Mouse (Mus musculus) liver, embryonic 16.5 days (tissue): Measurements from ENCODE around the gene Zfp579. TPM values are rescaled to one million over a fixed set of nuclear protein-coding genes. Genes with fewer than 3 reads are reported as not detected.

ENCODE experiments used
- ATAC-seq: fragments of 200-750 bp; cut with Nextera tagmentation; 2 replicates; pipeline ENCODE4 v1.8.0; 2017; ENCODE audit warnings: low read depth, mild to moderate bottlenecking, moderate number of reproducible peaks, moderate library complexity
- H3K27ac ChIP-seq: fragments of 300-500 bp; sonication (generic); 2 replicates; pipeline ENCODE4 v1.5.1; 2014; ENCODE audit warnings: mild to moderate bottlenecking, low read length
- H3K27me3 ChIP-seq: fragments of 300-500 bp; sonication (generic); 2 replicates; pipeline ENCODE4 v1.6.1; 2014; ENCODE audit warnings: low read depth, low read length, mixed read lengths; ENCODE audit not compliant: control insufficient read depth, insufficient read depth
- H3K36me3 ChIP-seq: fragments of 300-500 bp; sonication (generic); 2 replicates; pipeline ENCODE4 v1.6.1; 2014; ENCODE audit warnings: mild to moderate bottlenecking; ENCODE audit not compliant: control insufficient read depth, insufficient read depth
- H3K4me1 ChIP-seq: fragments of 300-500 bp; sonication (generic); 2 replicates; pipeline ENCODE4 v1.6.1; 2014; ENCODE audit warnings: low read depth, low read length, mixed read lengths; ENCODE audit not compliant: control insufficient read depth
- H3K4me2 ChIP-seq: fragments of 300-500 bp; sonication (generic); 2 replicates; pipeline ENCODE4 v1.6.1; 2014; ENCODE audit warnings: low read depth, low read length, mixed read lengths
- H3K4me3 ChIP-seq: fragments of 300-500 bp; sonication (generic); 2 replicates; pipeline ENCODE4 v1.5.1; 2014; ENCODE audit warnings: low read depth, mild to moderate bottlenecking, low read length
- H3K9ac ChIP-seq: fragments of 300-500 bp; sonication (generic); 2 replicates; pipeline ENCODE4 v1.6.1; 2014; ENCODE audit warnings: low read depth, low read length
- H3K9me3 ChIP-seq: fragments of 300-500 bp; sonication (generic); replicated peaks from 2 replicates; pipeline ENCODE4 v1.6.1; 2016; ENCODE audit warnings: low read length; ENCODE audit not compliant: control insufficient read depth
- WGBS: fragments of 180-500 bp; shearing (Covaris S2); extraction: QIAGEN DNeasy Blood & Tissue Kit; methylation state at CpG from one replicate; pipeline ENCODE4 v1.1.7; 2014; ENCODE audit not compliant: insufficient replicate concordance; 5-methylcytosine and 5-hydroxymethylcytosine counted together
- polyA plus RNA-seq: library from polyadenylated mRNA; unstranded; fragments of >200 nt; fragmentation: Nextera tagmentation; extraction: Ambion mirVana; gene quantifications from 2 replicates; pipeline ENCODE4 v1.2.1, GENCODE M21; 2015

The Zfp579 gene
- polyA plus RNA-seq: 3.6 and 4.5 TPM in 2 replicates

GRCm38 (mm10) chr7:4996003-4996895, at the start of gene Zfp579:
TSS of gene Zfp579 (minus strand) at chr7:4996158.
- ATAC-seq: peak; percentile 73
- Histone ChIP-seq H3K4me2 (peak within 1 kb of the TSS; percentile 56), H3K9me3 (no peaks in the 10 kb centered on the region), H3K4me3 (peak within 1 kb of the TSS; percentile 63), H3K27ac (no peak within 1 kb of the TSS; the same call in 1 of the 2 replicates), H3K4me1 (no peaks in the 10 kb centered on the region; the same call in 1 of the 2 replicates), H3K36me3 (0 out of 2 replicates have a peak, but pooled peaks cover 3% of the 10 kb centered on the region), H3K27me3 (peaks cover 20% of the 10 kb centered on the region), H3K9ac (peak within 1 kb of the TSS; percentile 58)
- WGBS: 12% methylated on average over 12 of the region's 26 CpGs

- Histone ChIP-seq H3K9ac (no peak overlapping the region), H3K27me3 (peaks cover 14% of the 10 kb centered on the region), H3K4me2 (no peak overlapping the region), H3K4me3 (no peak overlapping the region), H3K27ac (no peak overlapping the region), H3K4me1 (no peaks in the 10 kb centered on the region), H3K9me3 (no peaks in the 10 kb centered on the region), H3K36me3 (no peaks in the 10 kb centered on the region)
- 25% methylated on average over 2 of the region's 2 CpGs for WGBS
- no peak for ATAC-seq
Observed at GRCm38 (mm10) chr7:5044981-5045380, 49.0 kb upstream of the Zfp579 start.

GRCm38 (mm10) chr7:5038940-5039339, 43.0 kb upstream of the Zfp579 start:
- H3K36me3 ChIP-seq: no peaks in the 10 kb centered on the region
- ATAC-seq: no peak
- H3K4me2 ChIP-seq: peak overlapping the region; percentile 78
- H3K4me3 ChIP-seq: peak overlapping the region; percentile 88
- H3K27me3 ChIP-seq: no peaks in the 10 kb centered on the region
- WGBS: 22% methylated on average over 5 of the region's 5 CpGs
- H3K4me1 ChIP-seq: peaks cover 14% of the 10 kb centered on the region
- peak overlapping the region; percentile 95 for H3K27ac ChIP-seq
- H3K9me3 ChIP-seq: no peaks in the 10 kb centered on the region
- peak overlapping the region; percentile 88 for H3K9ac ChIP-seq

DNA sequence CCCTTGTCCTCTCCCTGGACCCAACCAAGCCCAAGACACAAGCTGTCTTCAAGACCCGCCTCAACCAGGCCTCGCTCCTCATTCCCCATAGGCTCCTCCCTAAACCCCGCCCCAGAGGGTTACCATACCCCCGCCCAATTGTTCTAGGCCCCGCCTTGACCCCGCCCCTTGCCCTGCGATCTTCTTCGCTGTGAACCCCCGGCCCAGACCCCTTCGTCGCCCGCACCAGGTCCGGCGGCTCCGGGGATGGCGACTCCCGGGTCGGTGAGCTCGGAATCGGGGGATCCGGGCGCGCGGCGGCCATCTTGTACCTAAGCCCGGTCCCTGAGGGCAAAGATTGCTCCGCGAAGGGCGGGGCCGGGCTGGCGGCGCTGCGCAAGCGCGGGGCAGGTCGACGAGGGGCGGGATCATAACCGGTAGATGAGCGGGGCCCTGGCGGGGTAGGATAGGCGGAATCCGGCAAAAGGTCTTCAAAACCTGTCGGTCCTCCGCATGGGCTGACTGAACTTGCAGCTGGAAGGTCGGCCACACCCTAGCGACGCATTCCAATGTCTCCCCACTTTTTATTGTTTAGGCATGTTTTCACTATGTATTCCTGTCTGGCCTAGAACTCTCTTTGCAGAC, 42.3 kb upstream of the Zfp579 start, which contains the start of gene Zfp784:
Gene Zfp784, minus strand, starts transcription at position 338 of the 624 bp plus-strand sequence.
- peaks cover 14% of the 10 kb centered on the region for H3K4me1 ChIP-seq
- H3K27ac ChIP-seq: peak within 1 kb of the TSS; percentile 95
- ATAC-seq: peak; percentile 99
- H3K4me3 ChIP-seq: peak within 1 kb of the TSS; percentile 88
- peak within 1 kb of the TSS; percentile 88 for H3K9ac ChIP-seq
- H3K4me2 ChIP-seq: peak within 1 kb of the TSS; percentile 78
- no peaks in the 10 kb centered on the region for H3K36me3 ChIP-seq
- WGBS: under 1% methylated on average over 48 of the region's 48 CpGs
- no peaks in the 10 kb centered on the region for H3K27me3 ChIP-seq
- H3K9me3 ChIP-seq: no peaks in the 10 kb centered on the region

DNA sequence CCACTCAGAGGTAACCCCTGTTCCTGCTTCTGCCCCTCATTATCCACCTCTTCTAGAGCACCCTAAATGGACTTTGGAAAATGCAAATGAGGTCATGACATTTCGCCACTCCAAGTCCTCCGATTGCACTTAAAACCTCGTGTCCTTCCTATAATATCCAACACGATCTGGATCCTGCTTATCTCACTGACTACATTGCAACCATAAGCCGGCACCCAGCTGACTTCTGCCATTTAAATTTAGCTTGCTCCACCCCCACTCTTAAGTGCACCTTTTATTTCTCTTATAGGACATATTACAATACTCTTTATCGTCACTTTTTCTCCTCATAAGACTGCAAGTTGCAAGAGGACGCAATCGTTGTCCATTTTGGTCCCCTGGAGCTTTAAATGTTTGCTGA, 41.5 kb upstream of the Zfp579 start:
- Histone ChIP-seq H3K4me3 (peak overlapping the region; percentile 88), H3K27me3 (no peaks in the 10 kb centered on the region), H3K4me1 (peaks cover 14% of the 10 kb centered on the region), H3K4me2 (peak overlapping the region; percentile 78), H3K36me3 (peaks cover 3% of the 10 kb centered on the region; the same call in 1 of the 2 replicates), H3K27ac (peak overlapping the region; percentile 95; the same call in 1 of the 2 replicates), H3K9me3 (no peaks in the 10 kb centered on the region), H3K9ac (no peak overlapping the region)
- 59% methylated on average over 8 of the region's 8 CpGs for WGBS
- ATAC-seq: no peak

DNA sequence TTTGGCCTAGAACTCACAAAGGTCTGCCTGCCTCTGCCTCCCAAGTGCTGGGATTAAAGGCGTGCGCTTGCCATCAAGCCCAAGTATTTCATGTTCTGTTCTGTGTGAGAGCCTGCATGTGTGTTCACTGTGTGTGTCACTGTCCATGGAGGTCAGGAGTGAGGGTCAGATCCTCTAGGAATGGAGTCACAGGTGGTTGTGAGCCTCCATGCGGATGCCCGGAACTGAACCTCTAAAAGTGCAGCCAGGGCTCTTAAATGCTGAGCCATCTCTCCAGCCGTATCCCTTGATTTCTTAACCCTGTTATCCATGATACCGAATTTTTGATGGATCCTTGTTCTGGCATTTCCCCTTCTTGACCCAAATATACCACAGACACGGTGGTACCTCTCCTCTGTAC, 41.1 kb upstream of the Zfp579 start:
- H3K27ac ChIP-seq: no peak overlapping the region
- H3K9me3 ChIP-seq: no peaks in the 10 kb centered on the region
- H3K4me2 ChIP-seq: no peak overlapping the region
- no peaks in the 10 kb centered on the region for H3K27me3 ChIP-seq
- H3K9ac ChIP-seq: no peak overlapping the region
- no peak overlapping the region for H3K4me3 ChIP-seq
- H3K36me3 ChIP-seq: peaks cover 6% of the 10 kb centered on the region
- ATAC-seq: no peak
- WGBS: 83% methylated on average over 7 of the region's 7 CpGs
- H3K4me1 ChIP-seq: peaks cover 14% of the 10 kb centered on the region

GRCm38 (mm10) chr7:5036136-5036535, 40.2 kb upstream of the Zfp579 start:
- no peak overlapping the region for H3K27ac ChIP-seq
- peaks cover 15% of the 10 kb centered on the region for H3K36me3 ChIP-seq
- 81% methylated on average over 9 of the region's 9 CpGs for WGBS
- no peaks in the 10 kb centered on the region for H3K27me3 ChIP-seq
- no peak overlapping the region for H3K4me2 ChIP-seq
- H3K9ac ChIP-seq: no peak overlapping the region
- H3K4me1 ChIP-seq: peaks cover 14% of the 10 kb centered on the region
- H3K9me3 ChIP-seq: peaks cover 7% of the 10 kb centered on the region
- no peak overlapping the region for H3K4me3 ChIP-seq
- no peak for ATAC-seq

GRCm38 (mm10) chr7:5035628-5036027, 39.7 kb upstream of the Zfp579 start:
- ATAC-seq: no peak
- H3K9me3 ChIP-seq: peaks cover 12% of the 10 kb centered on the region
- H3K9ac ChIP-seq: no peak overlapping the region
- peaks cover 14% of the 10 kb centered on the region for H3K4me1 ChIP-seq
- H3K36me3 ChIP-seq: peaks cover 20% of the 10 kb centered on the region
- no peak overlapping the region for H3K4me3 ChIP-seq
- no peak overlapping the region for H3K27ac ChIP-seq
- no peaks in the 10 kb centered on the region for H3K27me3 ChIP-seq
- 90% methylated on average over 17 of the region's 17 CpGs for WGBS
- no peak overlapping the region for H3K4me2 ChIP-seq

DNA sequence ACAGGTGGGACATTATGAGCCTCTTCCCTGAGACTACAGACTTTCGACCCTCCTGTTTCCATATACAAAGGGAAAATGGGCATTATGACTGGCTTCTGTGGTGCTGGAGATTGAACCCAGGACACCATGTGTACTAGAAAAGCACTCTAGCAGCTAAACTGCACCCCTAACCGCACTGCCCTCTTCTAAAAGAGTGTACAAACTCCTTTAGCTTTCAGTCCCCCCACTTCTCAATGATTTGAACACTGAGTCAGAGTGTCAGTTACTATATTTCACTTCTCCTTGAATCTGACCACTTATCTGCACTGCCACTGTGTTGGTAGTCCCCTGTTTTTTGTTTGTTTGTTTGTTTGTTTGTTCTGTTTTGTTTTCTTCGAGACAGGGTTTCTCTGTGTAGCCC, 37.9 kb upstream of the Zfp579 start, which contains the start of gene 4632433K11Rik:
Gene 4632433K11Rik, plus strand, starts transcription at position 301 of the 400 bp plus-strand sequence.
- Histone ChIP-seq H3K4me3 (no peak within 1 kb of the TSS), H3K4me2 (no peak within 1 kb of the TSS), H3K9me3 (peaks cover 25% of the 10 kb centered on the region), H3K27me3 (no peaks in the 10 kb centered on the region), H3K4me1 (peaks cover 12% of the 10 kb centered on the region), H3K9ac (no peak within 1 kb of the TSS), H3K27ac (no peak within 1 kb of the TSS), H3K36me3 (peaks cover 38% of the 10 kb centered on the region)
- 65% methylated on average over 3 of the region's 3 CpGs for WGBS
- no peak for ATAC-seq
